Mouse (Mus musculus) embryonic fibroblast, embryonic 13.5 days (primary cell): ENCODE measurements around the gene Mrps34. TPM values are rescaled to one million over a fixed set of nuclear protein-coding genes. Genes with fewer than 3 reads are reported as not detected.

ENCODE experiments used
- H3K27ac ChIP-seq: 2 replicates; pipeline ENCODE4 v1.5.1; 2012; ENCODE audit warnings: low read length, control low read depth, inconsistent platforms; ENCODE audit not compliant: insufficient read depth
- H3K4me1 ChIP-seq: 2 replicates; pipeline ENCODE4 v1.6.1; 2011; ENCODE audit warnings: low read length; ENCODE audit not compliant: control insufficient read depth, insufficient read depth
- H3K4me3 ChIP-seq: 2 replicates; pipeline ENCODE4 v1.5.1; 2011; ENCODE audit warnings: mild to moderate bottlenecking, control low read depth, low read length; ENCODE audit not compliant: insufficient read depth
- CTCF ChIP-seq: IDR thresholded peaks from 2 replicates; pipeline ENCODE4 v1.5.1; 2011; ENCODE audit warnings: mild to moderate bottlenecking, control low read depth, low read length, moderate library complexity, borderline replicate concordance; ENCODE audit not compliant: insufficient read depth
- POLR2A ChIP-seq: IDR thresholded peaks from 2 replicates; pipeline ENCODE4 v1.6.1; 2011; ENCODE audit warnings: low read depth, mild to moderate bottlenecking, control low read depth, low read length, moderate library complexity
- polyA plus RNA-seq: library from polyadenylated mRNA; stranded (reverse); fragments of >200 nt; gene quantifications from 2 replicates; pipeline ENCODE4 v1.2.4, GENCODE M21; 2011; ENCODE audit warnings: low read depth; ENCODE audit not compliant: missing spikeins, insufficient read length

Mrps34 gene
- polyA plus RNA-seq: 25.5 and 28.7 TPM in 2 replicates

DNA sequence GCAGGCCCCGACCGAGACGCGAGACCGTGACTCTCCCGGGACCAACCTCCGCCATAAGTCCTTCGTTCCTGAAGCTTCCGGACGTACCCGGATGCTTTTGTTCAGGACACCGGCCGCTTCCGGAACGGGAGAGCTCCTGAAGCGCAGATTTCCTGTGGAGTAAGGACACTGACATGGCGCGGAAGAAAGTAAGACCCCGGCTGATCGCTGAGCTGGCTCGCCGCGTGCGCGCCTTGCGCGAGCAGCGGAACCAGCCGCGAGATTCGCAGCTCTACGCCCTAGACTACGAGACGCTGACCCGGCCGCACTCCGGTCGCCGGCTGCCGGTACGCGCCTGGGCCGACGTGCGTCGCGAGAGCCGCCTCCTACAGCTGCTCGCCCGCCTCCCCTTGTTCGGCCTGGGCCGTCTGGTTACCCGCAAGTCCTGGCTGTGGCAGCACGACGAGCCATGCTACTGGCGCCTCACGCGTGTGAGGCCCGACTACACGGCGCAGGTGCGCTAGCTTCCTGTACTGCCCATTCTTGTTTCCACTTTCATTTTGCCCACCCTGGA is at the start of gene Mrps34, which contains the start of gene Eme2:
Mrps34 (plus strand) TSS at position 122 of the 553 bp plus-strand sequence.
Eme2 (minus strand) TSS at position 93 of the 553 bp plus-strand sequence.
- H3K4me3 ChIP-seq: peak within 1 kb of the TSS; percentile 83
- peaks cover 5% of the 10 kb centered on the region for H3K4me1 ChIP-seq
- H3K27ac ChIP-seq: peak within 1 kb of the TSS; percentile 51
- TF ChIP-seq CTCF (no peak), POLR2A (peak; percentile 82)

DNA sequence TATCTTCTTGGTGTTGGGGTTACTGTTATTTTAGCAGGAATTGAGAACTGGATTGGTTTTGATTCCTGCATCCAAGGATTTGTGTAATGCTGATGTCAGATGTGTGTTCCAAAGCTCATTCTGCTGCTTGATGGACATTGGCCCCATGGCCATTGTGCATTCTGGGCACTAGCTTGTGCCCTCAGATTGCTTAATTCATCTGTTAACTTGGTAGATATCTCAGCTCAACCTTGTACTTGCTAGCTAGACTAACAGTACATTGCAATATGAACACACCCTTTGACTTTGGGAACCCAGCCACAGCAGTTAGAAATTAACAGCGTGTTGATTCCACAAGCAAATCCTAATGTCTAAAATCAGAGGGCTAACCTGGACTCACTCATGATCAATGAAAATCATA is 47.5 kb upstream of the Mrps34 start:
- Histone ChIP-seq H3K4me1 (peaks cover 3% of the 10 kb centered on the region), H3K27ac (no peak overlapping the region), H3K4me3 (no peak overlapping the region)
- no peak for TF ChIP-seq POLR2A
- TF ChIP-seq CTCF: no peak

GRCm38 (mm10) chr17:24848600-24849031 is 46.3 kb upstream of the Mrps34 start:
- Histone ChIP-seq H3K4me1 (peaks cover 3% of the 10 kb centered on the region), H3K27ac (no peak overlapping the region), H3K4me3 (peak overlapping the region; percentile 40)
- 0 out of 2 replicates have a peak, but pooled peaks have one; percentile 19 for TF ChIP-seq POLR2A
- no peak for TF ChIP-seq CTCF

- Histone ChIP-seq H3K4me1 (peaks cover 3% of the 10 kb centered on the region), H3K4me3 (peak overlapping the region; percentile 76), H3K27ac (peak overlapping the region; percentile 90)
- TF ChIP-seq CTCF (0 out of 2 replicates have a peak, but pooled peaks have one; percentile 40), POLR2A (no peak; the same call in none of the 2 replicates)
Observed at GRCm38 (mm10) chr17:24849733-24850064, 45.2 kb upstream of the Mrps34 start.

DNA sequence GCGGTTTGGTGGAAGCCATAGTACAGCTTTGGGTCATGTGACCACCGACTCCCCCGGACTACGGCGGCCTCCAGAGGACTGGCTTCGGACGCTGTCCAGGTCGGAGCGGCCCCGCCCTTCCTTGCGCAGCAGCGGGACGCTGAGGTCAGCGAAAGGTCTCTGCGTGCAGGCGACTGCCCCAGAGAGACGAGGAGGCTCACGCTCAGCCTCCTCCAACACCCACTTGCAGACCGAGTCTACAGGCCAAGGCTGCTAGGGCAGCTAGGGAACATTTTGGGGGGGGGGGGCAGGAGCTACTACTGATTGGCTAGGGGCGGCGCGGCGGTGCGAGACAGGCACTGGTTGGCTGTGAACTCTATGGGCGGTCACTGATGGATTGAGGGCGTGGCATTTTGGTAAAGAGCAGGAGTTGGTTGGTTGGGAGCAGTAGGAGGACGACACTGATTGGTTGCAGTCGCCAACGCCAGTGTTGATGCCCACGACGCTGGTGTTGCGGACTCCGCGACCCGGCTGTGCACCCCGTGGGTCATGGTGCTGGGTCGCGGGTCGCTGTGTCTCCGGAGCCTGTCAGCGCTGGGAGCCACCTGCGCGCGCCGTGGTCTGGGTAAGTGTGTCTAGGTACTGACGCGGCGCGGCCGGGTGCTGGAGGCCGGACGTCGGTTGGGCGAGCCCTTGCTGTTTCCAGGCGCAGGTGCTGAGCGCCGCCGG is 44.7 kb upstream of the Mrps34 start, which contains the start of gene Fahd1:
Fahd1 (minus strand) TSS at position 300 of the 708 bp plus-strand sequence.
- Histone ChIP-seq H3K4me1 (peaks cover 3% of the 10 kb centered on the region), H3K4me3 (peak within 1 kb of the TSS; percentile 76), H3K27ac (peak within 1 kb of the TSS; percentile 90)
- TF ChIP-seq CTCF (no peak), POLR2A (peak; percentile 63)

- no peak for TF ChIP-seq CTCF
- no peak for TF ChIP-seq POLR2A
- H3K27ac ChIP-seq: no peak overlapping the region
Observed at GRCm38 (mm10) chr17:24850773-24851127, 44.2 kb upstream of the Mrps34 start.

DNA sequence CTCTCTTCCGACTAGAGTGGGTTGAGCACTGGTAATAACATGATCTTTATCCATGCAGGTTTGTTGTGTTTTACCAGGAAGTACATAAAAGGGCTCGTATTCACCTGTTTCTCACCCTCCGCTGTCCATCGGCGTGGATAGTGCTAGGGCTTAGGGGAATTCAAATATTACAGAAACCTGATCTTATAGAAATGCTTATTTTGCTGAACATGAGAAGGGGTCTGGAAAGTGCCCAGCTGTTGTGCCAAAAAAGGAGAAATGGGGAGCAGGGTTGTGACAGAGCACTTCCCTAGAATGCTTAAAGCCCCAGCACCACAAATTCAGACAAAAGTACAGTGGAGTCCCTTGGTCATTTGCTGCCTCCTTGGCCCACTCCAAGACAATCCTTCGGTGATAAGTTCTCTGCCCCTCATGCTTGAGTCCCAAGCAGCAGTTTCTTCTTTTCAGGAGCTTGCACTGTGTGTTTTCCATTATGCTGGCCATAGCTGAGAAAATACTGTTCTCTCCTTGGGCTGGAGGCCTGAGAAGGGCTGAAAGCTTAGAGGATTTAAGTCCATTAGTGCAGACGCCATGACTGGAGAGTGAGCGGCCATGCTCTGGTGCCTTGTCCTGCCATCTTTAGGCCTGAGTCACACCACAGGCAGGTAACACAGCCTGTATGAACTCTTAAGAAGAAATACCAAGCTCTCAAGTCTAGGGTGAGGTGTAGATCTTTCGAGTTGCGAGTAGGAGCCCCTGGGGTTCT is 43.4 kb upstream of the Mrps34 start:
- Histone ChIP-seq H3K4me3 (no peak overlapping the region), H3K27ac (no peak overlapping the region), H3K4me1 (peaks cover 13% of the 10 kb centered on the region)
- TF ChIP-seq CTCF: no peak
- TF ChIP-seq POLR2A: no peak

More at GRCm38 (mm10) chr17:24850773-24851127, 44.2 kb upstream of the Mrps34 start:
- H3K4me3 ChIP-seq: peak overlapping the region; percentile 64
- peaks cover 6% of the 10 kb centered on the region for H3K4me1 ChIP-seq

GRCm38 (mm10) chr17:24855838-24856464 is 39.0 kb upstream of the Mrps34 start:
- peaks cover 10% of the 10 kb centered on the region; the same call in 1 of the 2 replicates for H3K4me1 ChIP-seq
- TF ChIP-seq CTCF (no peak), POLR2A (no peak; the same call in 1 of the 2 replicates)
- no peak overlapping the region for H3K4me3 ChIP-seq
- H3K27ac ChIP-seq: peak overlapping the region; percentile 23; the same call in 1 of the 2 replicates

- TF ChIP-seq POLR2A: no peak
- no peak for TF ChIP-seq CTCF
- no peak overlapping the region for H3K4me3 ChIP-seq
Observed at GRCm38 (mm10) chr17:24856589-24856988, 38.3 kb upstream of the Mrps34 start.

More at GRCm38 (mm10) chr17:24856589-24856988, 38.3 kb upstream of the Mrps34 start:
- no peak overlapping the region for H3K27ac ChIP-seq
- H3K4me1 ChIP-seq: peaks cover 10% of the 10 kb centered on the region; the same call in 1 of the 2 replicates
